Mouse (Mus musculus) G1E (cell line): ENCODE measurements around the gene Plxnc1. TPM values are rescaled to one million over a fixed set of nuclear protein-coding genes. Genes with fewer than 3 reads are reported as not detected.

ENCODE experiments used
- ATAC-seq: 2 replicates; pipeline ENCODE4 v1.8.0; 2016; ENCODE audit warnings: mild to moderate bottlenecking; ENCODE audit not compliant: insufficient number of reproducible peaks, poor library complexity, low FRiP score, severe bottlenecking; ENCODE audit errors: extremely low read depth
- DNase-seq: peaks from one replicate; pipeline ENCODE4 v3.0.0; 2012; ENCODE audit warnings: low spot score
- H3K27me3 ChIP-seq: 2 replicates; pipeline ENCODE4 v1.6.1; 2012; ENCODE audit warnings: mild to moderate bottlenecking, low read length, inconsistent platforms; ENCODE audit not compliant: insufficient read depth
- H3K36me3 ChIP-seq: replicated peaks from 2 replicates; pipeline ENCODE3; 2012; ENCODE audit warnings: mild to moderate bottlenecking, inconsistent platforms
- H3K4me1 ChIP-seq: 2 replicates; pipeline ENCODE4 v1.6.1; 2012; ENCODE audit warnings: low read depth, low read length, inconsistent platforms, mixed read lengths; ENCODE audit not compliant: insufficient read depth
- H3K4me3 ChIP-seq: 2 replicates; pipeline ENCODE4 v1.5.1; 2012; ENCODE audit warnings: low read depth, mild to moderate bottlenecking, inconsistent platforms, low read length, moderate library complexity, mixed read lengths
- H3K9me3 ChIP-seq: replicated peaks from 2 replicates; pipeline ENCODE4 v1.6.1; 2012; ENCODE audit warnings: inconsistent platforms
- CTCF ChIP-seq: IDR thresholded peaks from 2 replicates; pipeline ENCODE4 v1.5.1; 2012; ENCODE audit warnings: low read depth, low read length, inconsistent platforms, mixed read lengths
- GATA1 ChIP-seq: IDR thresholded peaks from 2 replicates; pipeline ENCODE4 v1.6.1; 2012; ENCODE audit warnings: borderline replicate concordance, low read length, inconsistent platforms, mixed read lengths
- GATA2 ChIP-seq: IDR thresholded peaks from 2 replicates; pipeline ENCODE4 v1.6.1; 2012; ENCODE audit warnings: low read depth, low read length, inconsistent platforms, borderline replicate concordance
- POLR2AphosphoS5 ChIP-seq: IDR thresholded peaks from 2 replicates; pipeline ENCODE4 v1.6.1; 2012; ENCODE audit warnings: low read depth, low read length, inconsistent platforms; ENCODE audit not compliant: insufficient replicate concordance
- TAL1 ChIP-seq: conservative IDR thresholded peaks from 2 replicates; pipeline ENCODE4 v1.6.1; 2012; ENCODE audit warnings: low read depth, low read length, inconsistent platforms, mixed read lengths
- polyA plus RNA-seq: library from polyadenylated mRNA; stranded (reverse); fragments of >175 nt; gene quantifications from 2 replicates; pipeline ENCODE4 v1.2.3, GENCODE M21; 2012
- total RNA-seq, 2 experiments: library from RNA; stranded (forward) in 1 of 2; stranded (reverse) in 1 of 2; fragments of 200-1000 nt in 1 of 2; fragments of >200 nt in 1 of 2; fragmentation: Nextera tagmentation in 1 of 2; gene quantifications; 2 replicates each; pipeline ENCODE4 v1.2.3; 2014 to 2017

The Plxnc1 gene
- total and polyA plus RNA-seq, 3 experiments, result 23.0 to 163 (median 131) TPM

- TF ChIP-seq TAL1 (no peak), GATA2 (no peak), CTCF (no peak), POLR2AphosphoS5 (no peak), GATA1 (no peak)
- Histone ChIP-seq H3K36me3 (peaks cover 54% of the 10 kb centered on the region), H3K9me3 (no peaks in the 10 kb centered on the region), H3K4me1 (peaks cover 49% of the 10 kb centered on the region), H3K4me3 (no peak overlapping the region), H3K27me3 (no peaks in the 10 kb centered on the region)
- ATAC-seq (0 out of 2 replicates have a peak, but pooled peaks have one; percentile 55), DNase-seq (peak; percentile 53)
Measured at GRCm38 (mm10) chr10:94908976-94909717, 35.5 kb downstream of the Plxnc1 start.

GRCm38 (mm10) chr10:94905689-94906473, 38.8 kb downstream of the Plxnc1 start:
- Histone ChIP-seq H3K4me3 (no peak overlapping the region), H3K9me3 (no peaks in the 10 kb centered on the region), H3K27me3 (no peaks in the 10 kb centered on the region), H3K4me1 (peaks cover 19% of the 10 kb centered on the region), H3K36me3 (peaks cover 71% of the 10 kb centered on the region)
- TF ChIP-seq GATA1, result no peak
- TF ChIP-seq TAL1, result no peak
- no peak for TF ChIP-seq POLR2AphosphoS5
- no peak for TF ChIP-seq CTCF
- TF ChIP-seq GATA2, result no peak
- ATAC-seq, result no peak
- DNase-seq, result no peak

GRCm38 (mm10) chr10:94905219-94905618, 39.4 kb downstream of the Plxnc1 start:
- H3K4me3 ChIP-seq, result no peak overlapping the region
- no peak for DNase-seq
- no peak for TF ChIP-seq GATA2
- TF ChIP-seq GATA1, result no peak
- TF ChIP-seq POLR2AphosphoS5, result no peak
- no peak for TF ChIP-seq CTCF
- no peak for TF ChIP-seq TAL1
- no peak for ATAC-seq
- H3K27me3 ChIP-seq, result no peaks in the 10 kb centered on the region
- H3K9me3 ChIP-seq, result no peaks in the 10 kb centered on the region
- peaks cover 16% of the 10 kb centered on the region for H3K4me1 ChIP-seq
- peaks cover 76% of the 10 kb centered on the region for H3K36me3 ChIP-seq

- Histone ChIP-seq H3K36me3 (peaks cover 76% of the 10 kb centered on the region), H3K9me3 (peaks cover 4% of the 10 kb centered on the region; the same call in 1 of the 2 replicates), H3K27me3 (no peaks in the 10 kb centered on the region), H3K4me1 (peaks cover 3% of the 10 kb centered on the region), H3K4me3 (no peak overlapping the region)
- no peak for TF ChIP-seq CTCF
- DNase-seq (no peak), ATAC-seq (no peak)
Measured at GRCm38 (mm10) chr10:94896950-94897349, 47.7 kb downstream of the Plxnc1 start.

GRCm38 (mm10) chr10:94896311-94896710, 48.3 kb downstream of the Plxnc1 start:
- no peak overlapping the region for H3K4me3 ChIP-seq
- ATAC-seq (no peak), DNase-seq (no peak)
- TF ChIP-seq GATA1, result no peak
- TF ChIP-seq TAL1, result no peak
- no peak for TF ChIP-seq GATA2
- TF ChIP-seq CTCF, result no peak
- no peak for TF ChIP-seq POLR2AphosphoS5
- H3K27me3 ChIP-seq, result no peaks in the 10 kb centered on the region
- peaks cover 4% of the 10 kb centered on the region; the same call in 1 of the 2 replicates for H3K9me3 ChIP-seq
- H3K36me3 ChIP-seq, result peaks cover 75% of the 10 kb centered on the region
- H3K4me1 ChIP-seq, result peaks cover 3% of the 10 kb centered on the region

GRCm38 (mm10) chr10:94895876-94896275, 48.8 kb downstream of the Plxnc1 start:
- H3K4me1 ChIP-seq, result peaks cover 3% of the 10 kb centered on the region
- peaks cover 74% of the 10 kb centered on the region for H3K36me3 ChIP-seq

More at GRCm38 (mm10) chr10:94895876-94896275, 48.8 kb downstream of the Plxnc1 start:
- DNase-seq (no peak), ATAC-seq (no peak)
- Histone ChIP-seq H3K27me3 (no peaks in the 10 kb centered on the region), H3K9me3 (peaks cover 4% of the 10 kb centered on the region; the same call in 1 of the 2 replicates), H3K4me3 (no peak overlapping the region)
- TF ChIP-seq CTCF (no peak), TAL1 (no peak), POLR2AphosphoS5 (no peak), GATA1 (no peak), GATA2 (no peak)
